Mouse (Mus musculus) neural tube, embryonic 13.5 days (tissue): ENCODE data around the gene Olfr1281. TPM values are rescaled to one million over a fixed set of nuclear protein-coding genes. Genes with fewer than 3 reads are reported as not detected.
"Not testable (repeated sequence)": the region's sequence is repeated elsewhere in the genome, so short reads cannot be mapped to it uniquely, and the experiment has no call there.

Source experiments
- ATAC-seq: fragments of 200-750 bp; cut with Nextera tagmentation; 2 replicates; pipeline ENCODE4 v1.8.0; 2017; ENCODE audit warnings: low read depth, mild to moderate bottlenecking, moderate TSS enrichment, moderate library complexity
- H3K27ac ChIP-seq: fragments of 300-500 bp; sonication (generic); replicated peaks from 2 replicates; pipeline ENCODE4 v1.5.1; 2015; ENCODE audit warnings: moderate library complexity, mild to moderate bottlenecking, inconsistent platforms
- H3K27me3 ChIP-seq: fragments of 300-500 bp; sonication (generic); 2 replicates; pipeline ENCODE4 v1.6.1; 2015; ENCODE audit warnings: mild to moderate bottlenecking, inconsistent platforms
- H3K36me3 ChIP-seq: fragments of 300-500 bp; sonication (generic); 2 replicates; pipeline ENCODE4 v1.6.1; 2015; ENCODE audit warnings: mild to moderate bottlenecking, inconsistent platforms
- H3K4me1 ChIP-seq: fragments of 300-500 bp; sonication (generic); replicated peaks from 2 replicates; pipeline ENCODE4 v1.6.1; 2015; ENCODE audit warnings: inconsistent platforms
- H3K4me2 ChIP-seq: fragments of 300-500 bp; sonication (generic); 2 replicates; pipeline ENCODE4 v1.6.1; 2015; ENCODE audit warnings: inconsistent platforms, mild to moderate bottlenecking, moderate library complexity
- H3K4me3 ChIP-seq: fragments of 300-500 bp; sonication (generic); 2 replicates; pipeline ENCODE4 v1.5.1; 2015; ENCODE audit warnings: mild to moderate bottlenecking, inconsistent platforms
- H3K9ac ChIP-seq: fragments of 300-500 bp; sonication (generic); 2 replicates; pipeline ENCODE4 v1.6.1; 2015; ENCODE audit warnings: moderate library complexity, mild to moderate bottlenecking, inconsistent platforms
- H3K9me3 ChIP-seq: fragments of 300-500 bp; sonication (generic); 2 replicates; pipeline ENCODE4 v1.6.1; 2016; ENCODE audit warnings: inconsistent platforms
- whole genome bisulfite sequencing: fragments of 180-500 bp; shearing (Covaris S2); methylation state at CpG from one replicate; pipeline ENCODE4 v1.1.7; 2015; 5-methylcytosine and 5-hydroxymethylcytosine counted together
- polyA plus RNA-seq: library from polyadenylated mRNA; unstranded; fragments of >200 nt; fragmentation: Nextera tagmentation; extraction: Ambion mirVana; gene quantifications from 2 replicates; pipeline ENCODE4 v1.2.1, GENCODE M21; 2015

The Olfr1281 gene
- not detected in 2 replicates for polyA plus RNA-seq

DNA sequence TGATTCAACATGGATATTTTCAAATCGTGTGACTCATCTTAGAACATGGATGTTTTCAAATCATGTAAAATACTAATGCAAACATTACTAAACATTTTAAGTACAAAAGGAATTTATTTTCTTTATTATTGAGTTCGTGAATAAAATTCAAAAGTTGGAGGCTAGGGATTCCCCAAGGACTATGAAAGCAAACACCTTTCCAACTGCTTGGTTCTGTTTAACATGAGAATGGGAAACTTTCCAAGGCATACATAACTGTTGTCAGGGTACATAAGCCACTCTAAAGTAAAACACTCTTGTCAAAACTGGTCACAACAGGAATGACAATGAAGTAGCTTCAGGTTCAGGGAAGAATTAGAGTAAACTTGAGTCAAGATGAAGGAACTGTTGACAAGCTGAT, at the start of gene Olfr1281:
Gene Olfr1281, plus strand, starts transcription at position 301 of the 400 bp plus-strand sequence.
- Histone ChIP-seq H3K27ac (no peak within 1 kb of the TSS), H3K36me3 (no peaks in the 10 kb centered on the region), H3K9ac (no peak within 1 kb of the TSS), H3K27me3 (no peaks in the 10 kb centered on the region), H3K4me2 (no peak within 1 kb of the TSS), H3K9me3 (no peaks in the 10 kb centered on the region), H3K4me3 (no peak within 1 kb of the TSS), H3K4me1 (no peaks in the 10 kb centered on the region)
- no peak for ATAC-seq
- WGBS = 80% methylated on average over 2 of the region's 2 CpGs

- ATAC-seq = no peak
- Histone ChIP-seq H3K9me3 (no peaks in the 10 kb centered on the region), H3K36me3 (no peaks in the 10 kb centered on the region), H3K9ac (no peak within 1 kb of the TSS), H3K4me1 (no peaks in the 10 kb centered on the region), H3K27me3 (no peaks in the 10 kb centered on the region), H3K4me3 (no peak within 1 kb of the TSS), H3K27ac (no peak within 1 kb of the TSS), H3K4me2 (no peak within 1 kb of the TSS)
These were observed 36.5 kb upstream of the Olfr1281 start, which contains the start of gene Olfr1278 for GRCm38 (mm10) chr2:111289836-111290235. Olfr1278 (plus strand) TSS chr2:111290136.

- H3K4me3 ChIP-seq = no peak overlapping the region
- no peaks in the 10 kb centered on the region for H3K36me3 ChIP-seq
- H3K27ac ChIP-seq = no peak overlapping the region
- H3K4me1 ChIP-seq = no peaks in the 10 kb centered on the region
- H3K9me3 ChIP-seq = no peaks in the 10 kb centered on the region
- H3K27me3 ChIP-seq = no peaks in the 10 kb centered on the region
- no peak overlapping the region for H3K4me2 ChIP-seq
- ATAC-seq = no peak
- H3K9ac ChIP-seq = no peak overlapping the region
These were observed 27.8 kb upstream of the Olfr1281 start for GRCm38 (mm10) chr2:111298541-111298940.

- no peak for ATAC-seq
These were observed 25.9 kb upstream of the Olfr1281 start, which contains the start of gene Olfr1279 for GRCm38 (mm10) chr2:111300374-111300773. Olfr1279 (plus strand) TSS chr2:111300635.

GRCm38 (mm10) chr2:111313717-111314116, 12.6 kb upstream of the Olfr1281 start, which contains the start of gene Olfr1280:
Olfr1280 (plus strand) TSS chr2:111314017.
- Histone ChIP-seq H3K9ac (no peak within 1 kb of the TSS), H3K4me2 (no peak within 1 kb of the TSS), H3K4me1 (no peaks in the 10 kb centered on the region), H3K9me3 (no peaks in the 10 kb centered on the region), H3K27me3 (no peaks in the 10 kb centered on the region), H3K36me3 (no peaks in the 10 kb centered on the region), H3K27ac (no peak within 1 kb of the TSS), H3K4me3 (no peak within 1 kb of the TSS)
- no peak for ATAC-seq

More at GRCm38 (mm10) chr2:111300374-111300773, 25.9 kb upstream of the Olfr1281 start, which contains the start of gene Olfr1279:
- H3K36me3 ChIP-seq = no peaks in the 10 kb centered on the region
- no peak within 1 kb of the TSS for H3K4me3 ChIP-seq
- no peak within 1 kb of the TSS for H3K9ac ChIP-seq
- H3K27me3 ChIP-seq = no peaks in the 10 kb centered on the region
- no peak within 1 kb of the TSS for H3K4me2 ChIP-seq
- H3K9me3 ChIP-seq = no peaks in the 10 kb centered on the region
- H3K27ac ChIP-seq = no peak within 1 kb of the TSS
- no peaks in the 10 kb centered on the region for H3K4me1 ChIP-seq

GRCm38 (mm10) chr2:111333721-111334120, 7.4 kb downstream of the Olfr1281 start:
- not testable (repeated sequence) for H3K9me3 ChIP-seq, H3K27ac ChIP-seq, H3K4me2 ChIP-seq, H3K4me1 ChIP-seq, H3K36me3 ChIP-seq, H3K4me3 ChIP-seq, H3K27me3 ChIP-seq, H3K9ac ChIP-seq, ATAC-seq
- WGBS = 89% methylated on average over 5 of the region's 5 CpGs

DNA sequence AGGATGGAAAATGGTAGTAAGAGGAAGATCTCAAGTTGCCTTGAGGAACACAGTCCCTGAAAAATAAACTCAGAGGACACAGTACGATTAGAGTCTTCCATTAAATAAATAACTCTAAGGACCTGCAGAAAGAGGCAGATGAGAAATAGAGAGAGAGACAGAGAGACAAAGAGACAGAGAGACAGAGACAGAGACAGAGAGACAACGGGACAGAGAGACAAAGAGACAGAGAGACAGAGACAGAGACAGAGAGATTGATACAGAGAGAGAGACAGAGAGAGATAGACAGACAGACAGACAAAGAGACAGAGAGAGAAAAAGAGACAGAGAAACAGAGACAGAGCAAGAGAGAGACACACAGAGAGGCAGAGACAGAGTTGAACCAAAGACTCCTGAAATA, 9.7 kb downstream of the Olfr1281 start, which contains the start of gene Olfr1282:
Gene Olfr1282, minus strand, starts transcription at position 101 of the 400 bp plus-strand sequence.
- 82% methylated on average over 2 of the region's 2 CpGs for WGBS
- no peaks in the 10 kb centered on the region for H3K4me1 ChIP-seq
- H3K4me2 ChIP-seq = no peak within 1 kb of the TSS
- no peaks in the 10 kb centered on the region for H3K9me3 ChIP-seq
- no peaks in the 10 kb centered on the region for H3K27me3 ChIP-seq
- ATAC-seq = no peak
- H3K27ac ChIP-seq = no peak within 1 kb of the TSS
- H3K4me3 ChIP-seq = no peak within 1 kb of the TSS
- no peak within 1 kb of the TSS for H3K9ac ChIP-seq
- H3K36me3 ChIP-seq = no peaks in the 10 kb centered on the region

DNA sequence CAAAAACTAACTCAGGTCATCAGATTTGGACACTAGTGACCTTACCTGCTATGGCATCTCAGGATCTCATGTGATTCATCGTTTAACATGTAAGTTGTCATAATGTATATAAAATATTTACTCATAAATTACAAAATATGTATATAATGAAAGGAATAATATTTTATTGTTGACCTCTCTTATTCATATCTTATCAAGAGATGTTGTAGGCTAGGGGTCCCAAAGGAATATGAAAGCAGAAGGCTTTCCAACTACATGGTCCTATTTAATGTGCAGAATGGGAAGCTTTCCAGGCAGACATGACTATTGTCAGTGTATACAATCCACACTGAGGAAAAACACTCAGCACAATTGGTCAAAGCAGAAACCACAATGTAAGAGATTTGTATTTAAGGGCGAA, 40.2 kb downstream of the Olfr1281 start, which contains the start of gene Olfr1283:
Gene Olfr1283, plus strand, starts transcription at position 301 of the 400 bp plus-strand sequence.
- H3K36me3 ChIP-seq = no peaks in the 10 kb centered on the region
- no peaks in the 10 kb centered on the region for H3K9me3 ChIP-seq
- 72% methylated on average over 2 of the region's 2 CpGs for WGBS
- no peak within 1 kb of the TSS for H3K4me2 ChIP-seq
- no peaks in the 10 kb centered on the region for H3K4me1 ChIP-seq
- no peak within 1 kb of the TSS for H3K27ac ChIP-seq
- no peak within 1 kb of the TSS for H3K4me3 ChIP-seq
- H3K27me3 ChIP-seq = no peaks in the 10 kb centered on the region
- no peak within 1 kb of the TSS for H3K9ac ChIP-seq
- ATAC-seq = no peak

DNA sequence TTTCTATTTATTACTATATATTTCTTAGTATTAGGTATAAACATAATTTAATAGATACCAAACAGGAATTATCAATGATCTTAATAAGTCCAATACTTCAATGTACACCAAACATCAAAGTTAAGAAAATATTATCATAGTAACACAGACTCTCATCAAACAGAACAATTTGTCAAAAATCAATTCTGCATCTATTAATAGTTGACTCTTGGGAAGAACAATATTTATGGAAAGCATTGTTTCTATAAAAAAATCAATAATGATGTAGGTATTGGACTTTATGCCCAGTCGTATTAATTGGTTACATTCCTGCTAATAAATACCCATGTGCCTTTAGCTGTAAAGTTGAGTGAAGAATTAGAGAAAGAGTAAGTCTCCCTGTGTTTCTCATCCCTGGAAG, 48.9 kb downstream of the Olfr1281 start, which contains the start of gene Olfr1284:
Gene Olfr1284, plus strand, starts transcription at position 301 of the 400 bp plus-strand sequence.
- H3K27me3 ChIP-seq = no peaks in the 10 kb centered on the region
- no peaks in the 10 kb centered on the region for H3K9me3 ChIP-seq
- H3K4me1 ChIP-seq = no peaks in the 10 kb centered on the region
- no peak within 1 kb of the TSS for H3K9ac ChIP-seq
- WGBS = 88% methylated on average over 1 of the region's 1 CpGs
- H3K36me3 ChIP-seq = no peaks in the 10 kb centered on the region
- no peak for ATAC-seq
- H3K4me2 ChIP-seq = no peak within 1 kb of the TSS
- no peak within 1 kb of the TSS for H3K4me3 ChIP-seq
- H3K27ac ChIP-seq = no peak within 1 kb of the TSS

Other genes starting within 250 kb of the Olfr1281 start
- gene Gm13941, start 220.5 kb upstream of the Olfr1281 start, polyA plus RNA-seq = not detected in 2 replicates
- gene Gm15130, start 173.6 kb upstream of the Olfr1281 start, polyA plus RNA-seq = not detected in 2 replicates
- not detected in 2 replicates for gene 4930430A15Rik, start 96.9 kb upstream of the Olfr1281 start, polyA plus RNA-seq
- not detected in 2 replicates for gene Olfr1275, start 91.2 kb upstream of the Olfr1281 start, polyA plus RNA-seq
- not detected in 2 replicates for gene Olfr1276, start 72.0 kb upstream of the Olfr1281 start, polyA plus RNA-seq
- not detected in 2 replicates for gene Olfr1277, start 52.4 kb upstream of the Olfr1281 start, polyA plus RNA-seq
- gene Olfr1278, start 36.4 kb upstream of the Olfr1281 start, polyA plus RNA-seq = not detected in 2 replicates
- not detected in 2 replicates for gene Olfr1279, start 25.9 kb upstream of the Olfr1281 start, polyA plus RNA-seq
- gene Olfr1280, start 12.5 kb upstream of the Olfr1281 start, polyA plus RNA-seq = not detected in 2 replicates
- not detected in 2 replicates for gene Olfr1282, start 9.6 kb downstream of the Olfr1281 start, polyA plus RNA-seq
- gene Olfr1283, start 40.3 kb downstream of the Olfr1281 start, polyA plus RNA-seq = not detected in 2 replicates
- gene Olfr1284, start 49.0 kb downstream of the Olfr1281 start, polyA plus RNA-seq = not detected in 2 replicates
- not detected in 2 replicates for gene Olfr1286, start 96.6 kb downstream of the Olfr1281 start, polyA plus RNA-seq
- gene Olfr1287, start 122.6 kb downstream of the Olfr1281 start, polyA plus RNA-seq = not detected in 2 replicates
- not detected in 2 replicates for gene Olfr1288, start 147.6 kb downstream of the Olfr1281 start, polyA plus RNA-seq
- not detected in 2 replicates for gene Olfr1289, start 154.3 kb downstream of the Olfr1281 start, polyA plus RNA-seq
- not detected in 2 replicates for gene Olfr1290, start 167.3 kb downstream of the Olfr1281 start, polyA plus RNA-seq
- not detected in 2 replicates for gene Olfr1291-ps1, start 170.7 kb downstream of the Olfr1281 start, polyA plus RNA-seq
- gene Olfr1293-ps, start 198.7 kb downstream of the Olfr1281 start, polyA plus RNA-seq = not detected in 2 replicates
- gene Olfr1294, start 213.8 kb downstream of the Olfr1281 start, polyA plus RNA-seq = not detected in 2 replicates
- not detected in 2 replicates for gene Olfr1295, start 243.2 kb downstream of the Olfr1281 start, polyA plus RNA-seq